Mouse (Mus musculus) lung, postnatal 4 days (tissue): ENCODE results near the gene Nodal.

Experiments
- DNase-seq, 2 experiments: peaks; one replicate each; pipeline ENCODE4 v3.0.0; 2021

The Nodal gene

GRCm38 (mm10) chr10:61399156-61399734 is 18.5 kb upstream of the Nodal start:
- DNase-seq, result peak; percentile 73 to 79

DNA sequence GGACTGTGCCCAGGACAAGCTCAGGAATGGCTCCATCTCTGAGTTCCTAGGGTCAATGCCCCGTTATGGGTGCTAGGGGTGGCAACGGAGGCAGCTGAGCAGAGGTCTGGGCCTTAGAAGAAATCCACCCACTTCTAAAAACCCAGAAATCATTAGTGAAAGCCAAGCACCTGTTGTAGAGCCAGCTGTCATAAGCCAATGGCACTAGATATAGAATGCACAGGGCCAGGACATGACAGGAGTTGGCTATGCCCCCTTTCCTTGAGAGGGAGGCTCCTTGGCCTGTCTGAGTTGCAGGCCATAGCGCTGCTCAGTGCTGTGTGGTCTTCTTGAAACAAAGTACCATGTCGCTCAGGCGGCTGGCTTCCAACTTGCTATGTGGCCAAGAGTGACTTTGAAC is 17.4 kb upstream of the Nodal start:
- no peak for DNase-seq

DNA sequence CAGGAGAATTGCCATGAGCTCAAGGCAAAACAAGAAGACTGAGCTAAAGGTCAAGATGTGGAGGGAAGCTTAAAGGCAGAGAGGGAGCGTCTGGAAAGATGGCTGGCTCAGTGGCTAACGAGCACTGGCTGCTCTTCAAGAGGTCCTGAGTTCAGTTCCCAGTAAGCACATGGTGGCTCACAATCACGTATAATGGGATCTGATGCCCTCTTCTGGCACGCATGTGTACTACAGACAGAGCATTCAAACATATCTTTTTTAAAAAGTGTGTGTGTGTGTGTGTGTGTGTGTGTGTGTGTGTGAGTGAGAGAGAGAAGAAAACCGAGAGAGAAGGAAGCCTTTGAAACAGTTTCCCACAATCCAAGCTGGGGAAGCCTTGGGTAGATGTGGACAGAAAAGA is 15.3 kb upstream of the Nodal start:
- DNase-seq, result no peak

- DNase-seq, result no peak
These were observed 14.9 kb upstream of the Nodal start for GRCm38 (mm10) chr10:61402911-61403310.

- no peak for DNase-seq
These were observed 11.8 kb upstream of the Nodal start for GRCm38 (mm10) chr10:61405958-61406357.

DNA sequence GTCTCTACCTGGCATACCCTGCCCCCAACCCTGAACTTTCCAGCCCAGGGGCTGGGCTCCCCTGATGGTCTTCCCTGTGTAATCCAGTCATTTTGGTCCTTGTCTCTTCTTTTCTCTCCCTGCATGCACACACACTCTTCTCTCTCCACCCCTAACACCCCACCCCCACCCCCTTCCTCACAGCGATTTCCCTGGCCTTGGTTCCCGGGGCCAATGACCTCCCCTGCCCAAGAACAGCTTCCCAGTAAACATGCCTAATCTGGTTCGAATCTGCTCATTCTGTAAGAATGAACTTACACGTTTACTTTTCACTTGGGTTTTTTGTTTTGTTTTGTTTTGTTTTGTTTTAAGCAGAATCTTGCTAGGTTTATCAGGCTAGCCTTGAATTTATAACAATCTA is 8.0 kb upstream of the Nodal start:
- DNase-seq, result no peak

- no peak for DNase-seq
These were observed 7.6 kb upstream of the Nodal start for GRCm38 (mm10) chr10:61410193-61410592.

DNA sequence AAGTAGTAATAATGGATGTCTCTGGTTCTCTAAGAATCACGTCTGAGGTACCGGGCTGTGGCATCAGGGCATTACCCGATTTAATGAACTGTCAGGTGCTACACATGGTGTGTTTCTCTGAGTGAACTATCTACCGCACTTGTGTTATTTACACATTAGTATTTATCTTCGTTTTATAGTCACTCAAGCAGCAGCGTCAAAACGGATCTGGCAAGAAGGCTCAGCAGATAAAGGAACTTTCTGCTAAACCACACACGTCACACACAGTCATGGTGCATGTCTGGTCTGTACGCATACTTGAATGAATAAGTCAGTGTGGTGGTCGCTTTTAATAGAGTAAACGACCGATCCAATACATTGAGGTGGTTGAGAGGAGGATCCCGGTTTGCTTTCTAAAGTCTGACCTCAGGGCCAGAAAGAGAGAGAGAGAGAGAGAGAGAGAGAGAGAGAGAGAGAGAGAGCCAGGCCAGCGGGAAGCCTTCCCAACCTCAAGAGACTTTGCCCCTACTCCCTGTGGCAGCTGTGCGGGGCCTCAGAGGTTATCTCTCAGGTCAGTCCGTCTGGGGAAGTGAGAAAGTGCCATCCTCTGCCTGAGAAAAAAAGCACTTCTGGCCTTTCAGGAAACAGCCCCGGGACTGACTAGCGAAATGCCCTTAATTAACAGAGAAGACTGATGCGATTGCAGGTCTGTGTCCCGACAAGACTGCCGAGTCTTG is 4.7 kb upstream of the Nodal start:
- DNase-seq, result no peak

GRCm38 (mm10) chr10:61415240-61415639 is 2.5 kb upstream of the Nodal start:
- no peak for DNase-seq

DNA sequence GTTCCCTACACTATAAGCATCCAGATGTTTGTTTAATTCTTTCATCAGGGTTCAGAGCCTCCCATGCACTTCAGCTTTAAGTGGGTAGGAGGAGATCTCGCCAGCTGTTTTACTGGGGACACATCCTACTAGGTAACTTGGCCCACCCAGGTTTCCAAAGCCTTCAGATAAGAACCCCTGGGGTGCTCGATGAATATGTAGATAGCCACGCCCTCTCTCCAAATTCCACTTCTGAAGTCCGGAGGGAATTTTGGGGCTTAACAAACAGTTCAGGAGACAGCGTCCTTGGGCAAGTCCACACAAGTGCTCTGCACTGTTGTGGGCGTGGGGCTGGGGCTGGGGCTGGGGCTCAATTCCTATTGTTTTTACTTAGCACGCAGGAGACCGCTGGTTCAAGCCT is 1.9 kb upstream of the Nodal start:
- no peak for DNase-seq

DNA sequence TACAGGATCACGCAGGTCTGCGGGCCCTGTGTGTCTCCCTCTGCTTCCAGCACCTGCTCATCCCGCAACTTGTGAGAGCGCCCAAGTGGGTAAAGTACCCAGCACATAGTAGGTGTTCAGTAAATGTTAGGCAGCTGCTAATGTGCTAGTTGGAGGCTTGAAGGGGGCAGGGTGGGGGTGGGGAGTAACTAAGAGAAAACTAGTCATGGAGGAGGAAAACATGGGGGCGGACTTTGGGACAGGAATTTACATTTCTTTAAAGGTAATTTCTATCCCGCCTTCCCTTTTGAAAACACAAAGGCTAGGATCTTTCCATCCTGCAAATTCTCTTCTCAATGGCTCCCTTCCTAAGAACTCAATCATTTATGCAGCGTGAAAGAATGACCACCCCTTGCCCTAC is 1.2 kb upstream of the Nodal start:
- no peak for DNase-seq

- no peak for DNase-seq
These were observed 726 bp upstream of the Nodal start for GRCm38 (mm10) chr10:61417046-61417445.

- DNase-seq, result peak in 1 of 2 experiments; percentile 31
These were observed 544 bp downstream of the Nodal start for GRCm38 (mm10) chr10:61418131-61418900.

- DNase-seq, result peak in 1 of 2 experiments; percentile 34
These were observed 1.4 kb downstream of the Nodal start for GRCm38 (mm10) chr10:61419146-61419545.

DNA sequence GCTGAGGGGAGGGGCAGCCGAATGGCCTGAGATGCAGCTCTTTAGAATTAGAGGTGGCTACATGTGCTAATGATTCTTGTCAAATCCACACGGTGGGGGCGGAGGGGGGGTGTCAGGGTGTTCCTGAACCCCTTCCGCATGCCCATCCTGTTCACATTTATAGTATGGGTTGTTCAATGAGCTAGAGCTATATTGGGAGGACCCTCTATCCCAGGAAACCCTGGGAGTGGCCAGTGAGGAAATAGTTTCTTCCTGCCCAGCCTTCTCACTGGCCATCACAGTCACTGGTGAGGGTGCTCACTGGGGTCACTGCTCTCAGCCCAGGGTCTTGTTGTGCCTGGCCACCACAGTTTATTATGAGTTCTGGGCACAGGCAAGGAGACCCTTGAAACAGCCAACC is 2.2 kb downstream of the Nodal start:
- DNase-seq, result peak in 1 of 2 experiments; percentile 26

DNA sequence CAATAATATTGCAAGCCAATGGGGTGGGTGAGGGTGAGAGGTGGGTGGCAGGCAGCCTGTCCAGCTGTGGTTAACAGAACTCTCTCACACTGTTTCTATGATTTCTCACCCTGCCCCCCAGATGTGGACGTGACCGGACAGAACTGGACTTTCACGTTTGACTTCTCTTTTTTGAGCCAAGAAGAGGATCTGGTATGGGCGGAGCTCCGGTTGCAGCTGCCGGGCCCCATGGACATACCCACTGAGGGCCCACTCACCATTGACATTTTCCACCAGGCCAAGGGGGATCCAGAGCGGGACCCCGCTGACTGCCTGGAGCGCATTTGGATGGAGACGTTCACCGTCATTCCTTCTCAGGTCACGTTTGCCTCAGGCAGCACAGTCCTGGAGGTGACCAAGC is 5.1 kb downstream of the Nodal start:
- DNase-seq, result no peak

GRCm38 (mm10) chr10:61423289-61423688 is 5.5 kb downstream of the Nodal start:
- DNase-seq, result peak in 1 of 2 experiments; percentile 50

DNA sequence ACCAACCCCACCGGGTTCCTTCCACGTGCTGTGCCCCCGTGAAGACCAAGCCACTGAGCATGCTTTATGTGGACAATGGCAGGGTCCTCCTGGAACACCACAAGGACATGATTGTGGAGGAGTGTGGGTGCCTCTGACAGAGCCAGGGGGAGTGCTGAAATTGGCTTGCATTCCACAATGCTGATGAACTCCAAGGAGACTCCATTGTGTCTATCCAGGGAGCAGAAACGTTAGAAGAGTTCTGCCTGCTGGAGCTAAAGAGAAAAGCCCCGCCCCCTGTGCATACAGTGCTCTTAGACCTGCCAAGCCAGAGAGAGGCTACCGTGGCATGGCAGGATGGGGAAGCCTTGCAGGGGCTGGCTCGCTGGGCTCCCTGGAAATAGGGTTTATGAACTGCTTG is 6.7 kb downstream of the Nodal start:
- peak in 1 of 2 experiments; percentile 33 for DNase-seq

DNA sequence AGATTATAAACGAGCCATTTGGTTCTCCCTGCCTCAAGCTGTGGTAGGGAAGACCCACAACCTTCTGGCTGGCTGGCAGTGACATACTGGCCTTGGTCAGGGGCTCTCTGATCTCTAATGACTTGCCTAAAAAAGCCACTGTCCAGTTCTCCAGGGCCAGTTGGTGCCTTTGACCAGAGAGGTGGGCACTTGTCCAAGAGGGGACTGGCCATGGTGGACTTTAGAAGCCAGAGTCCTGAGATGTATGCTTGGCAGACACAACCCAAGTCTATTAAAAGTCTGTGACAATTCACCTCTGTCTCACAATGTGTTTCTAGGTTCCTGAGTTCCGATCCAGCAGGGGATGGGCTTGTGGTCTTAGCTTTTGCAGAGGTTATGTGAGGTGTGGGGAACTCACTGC is 7.3 kb downstream of the Nodal start:
- no peak for DNase-seq

- peak in 1 of 2 experiments; percentile 20 for DNase-seq
These were observed 8.5 kb downstream of the Nodal start for GRCm38 (mm10) chr10:61426251-61426757.

- no peak for DNase-seq
These were observed 10.2 kb downstream of the Nodal start for GRCm38 (mm10) chr10:61427951-61428350.

GRCm38 (mm10) chr10:61428416-61428815 is 10.6 kb downstream of the Nodal start:
- DNase-seq, result no peak

DNA sequence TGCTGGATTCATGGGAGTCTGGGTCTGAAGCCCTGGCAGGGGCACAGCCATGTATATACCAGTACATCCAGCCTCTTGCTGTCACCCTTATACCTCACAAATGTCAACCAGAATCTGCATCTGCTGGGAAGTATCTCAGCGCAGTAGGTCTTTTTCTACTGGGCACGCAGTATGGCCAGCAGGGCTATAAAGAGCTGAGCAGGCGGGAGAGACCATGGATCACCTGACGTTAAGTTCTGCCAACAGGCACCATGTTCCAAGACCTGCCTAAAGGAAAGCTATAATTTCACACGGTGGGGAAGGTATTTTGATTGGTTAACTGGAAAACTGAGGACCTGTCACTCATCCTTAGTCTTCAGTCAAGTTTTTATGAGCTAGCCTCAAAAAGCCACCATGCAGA is 11.3 kb downstream of the Nodal start:
- DNase-seq, result no peak

DNA sequence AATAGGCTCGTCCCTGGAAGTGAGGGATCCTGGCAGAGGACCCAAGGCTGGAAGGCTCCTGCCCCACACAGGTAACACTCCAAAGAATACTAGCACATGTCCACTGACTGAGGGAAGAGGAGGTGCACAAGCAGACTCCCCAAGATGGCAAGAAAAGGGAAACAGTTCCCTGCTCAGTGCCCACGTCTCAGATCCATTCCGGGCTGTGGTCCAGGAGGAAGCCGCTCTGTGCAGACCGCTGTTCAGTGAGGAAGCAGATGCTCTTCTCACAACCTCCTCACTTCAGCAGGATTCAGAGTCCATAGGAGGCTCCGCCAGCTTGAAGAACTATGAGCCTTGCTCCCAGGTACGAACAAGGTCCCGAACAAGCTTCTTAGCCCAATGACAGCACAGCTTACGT is 13.6 kb downstream of the Nodal start:
- DNase-seq, result no peak
